Mouse (Mus musculus): ENCODE results near the gene Rasgrf2.

- TF ChIP-seq EP300 (IDR thresholded peaks at IDR 0.05; ENCODE audit: low read depth) (no peak), CTCF (IDR thresholded peaks at IDR 0.05; ENCODE audit: low read depth) (no peak)
These were observed 202.7 kb downstream of the Rasgrf2 start for GRCm38 (mm10) chr13:91928605-91929389.
